Mouse (Mus musculus) midbrain, embryonic 16.5 days (tissue): ENCODE results near the gene Gm42688. TPM values are rescaled to one million over a fixed set of nuclear protein-coding genes. Genes with fewer than 3 reads are reported as not detected.

ENCODE experiments used
- ATAC-seq: fragments of 200-750 bp; cut with Nextera tagmentation; 2 replicates; pipeline ENCODE4 v1.8.0; 2017; ENCODE audit warnings: moderate TSS enrichment
- H3K27ac ChIP-seq: fragments of 300-500 bp; sonication (generic); 2 replicates; pipeline ENCODE4 v1.5.1; 2014; ENCODE audit warnings: mild to moderate bottlenecking, low read length, mixed read lengths
- H3K27me3 ChIP-seq: fragments of 300-500 bp; sonication (generic); 2 replicates; pipeline ENCODE4 v1.6.1; 2014; ENCODE audit warnings: low read depth, low read length, mixed read lengths; ENCODE audit not compliant: control insufficient read depth, insufficient read depth
- H3K36me3 ChIP-seq: fragments of 300-500 bp; sonication (generic); 2 replicates; pipeline ENCODE4 v1.6.1; 2014; ENCODE audit warnings: mild to moderate bottlenecking, low read length, moderate library complexity, mixed read lengths; ENCODE audit not compliant: control insufficient read depth, insufficient read depth
- H3K4me1 ChIP-seq: fragments of 300-500 bp; sonication (generic); 2 replicates; pipeline ENCODE4 v1.6.1; 2014; ENCODE audit warnings: mild to moderate bottlenecking, low read length, mixed read lengths; ENCODE audit not compliant: control insufficient read depth, insufficient read depth
- H3K4me2 ChIP-seq: fragments of 300-500 bp; sonication (generic); 2 replicates; pipeline ENCODE4 v1.6.1; 2014; ENCODE audit warnings: mild to moderate bottlenecking, low read length, mixed read lengths
- H3K4me3 ChIP-seq: fragments of 300-500 bp; sonication (generic); 2 replicates; pipeline ENCODE4 v1.5.1; 2014; ENCODE audit warnings: low read depth, mild to moderate bottlenecking, low read length, moderate library complexity, mixed read lengths
- H3K9ac ChIP-seq: fragments of 300-500 bp; sonication (generic); 2 replicates; pipeline ENCODE4 v1.6.1; 2014; ENCODE audit warnings: low read depth, low read length, mixed read lengths
- H3K9me3 ChIP-seq: fragments of 300-500 bp; sonication (generic); replicated peaks from 2 replicates; pipeline ENCODE4 v1.6.1; 2014; ENCODE audit warnings: mild to moderate bottlenecking, low read length, mixed read lengths; ENCODE audit not compliant: control insufficient read depth, poor library complexity, severe bottlenecking
- WGBS: fragments of 180-500 bp; shearing (Covaris S2); extraction: QIAGEN DNeasy Blood & Tissue Kit; methylation state at CpG from one replicate; pipeline ENCODE4 v1.1.7; 2014; 5-methylcytosine and 5-hydroxymethylcytosine counted together
- polyA plus RNA-seq: library from polyadenylated mRNA; unstranded; fragments of >200 nt; fragmentation: Nextera tagmentation; extraction: Ambion mirVana; gene quantifications from 2 replicates; pipeline ENCODE4 v1.2.1, GENCODE M21; 2015

Gene Gm42688
- polyA plus RNA-seq, 1 experiment from 2014 or later, result 5.9 TPM

- WGBS, result 43% methylated on average over 6 of the region's 6 CpGs
- no peaks in the 10 kb centered on the region for H3K36me3 ChIP-seq
- no peak overlapping the region for H3K4me2 ChIP-seq
- no peak overlapping the region for H3K9ac ChIP-seq
- no peak overlapping the region for H3K27ac ChIP-seq
- peaks cover 8% of the 10 kb centered on the region for H3K27me3 ChIP-seq
- H3K4me1 ChIP-seq, result 0 out of 2 replicates have a peak, but pooled peaks cover 3% of the 10 kb centered on the region
- ATAC-seq, result no peak
- no peak overlapping the region for H3K4me3 ChIP-seq
- H3K9me3 ChIP-seq, result no peaks in the 10 kb centered on the region
Measured at GRCm38 (mm10) chr6:83095968-83096367, 5.4 kb upstream of the Gm42688 start.

DNA sequence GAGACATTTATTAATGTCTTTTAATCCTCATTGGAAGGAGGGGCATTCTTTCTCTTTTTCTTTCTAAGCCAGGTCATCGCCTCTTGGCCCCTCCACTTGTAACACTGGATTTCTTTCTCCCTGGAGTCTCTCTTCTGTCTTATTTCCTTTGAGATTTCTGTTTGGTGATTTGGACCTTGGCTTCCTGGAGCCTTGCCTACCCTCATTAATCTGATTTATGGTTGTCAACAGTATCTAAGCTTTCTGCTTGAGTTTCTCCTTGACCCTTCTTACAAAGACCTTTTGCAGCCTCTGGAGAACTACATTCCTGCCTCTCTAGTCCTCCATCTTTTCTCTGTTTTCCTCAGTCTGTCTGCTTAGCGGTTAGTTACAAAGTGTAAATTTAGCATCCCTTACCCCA is 3.0 kb upstream of the Gm42688 start:
- Histone ChIP-seq H3K4me1 (peaks cover 14% of the 10 kb centered on the region), H3K4me3 (no peak overlapping the region), H3K27ac (no peak overlapping the region), H3K9me3 (no peaks in the 10 kb centered on the region), H3K4me2 (no peak overlapping the region), H3K27me3 (peaks cover 7% of the 10 kb centered on the region; the same call in 1 of the 2 replicates), H3K36me3 (no peaks in the 10 kb centered on the region), H3K9ac (no peak overlapping the region)
- ATAC-seq, result no peak
- WGBS, result 73% methylated on average over 2 of the region's 2 CpGs

- peak; percentile 71 for ATAC-seq
- Histone ChIP-seq H3K9me3 (no peaks in the 10 kb centered on the region), H3K9ac (peak overlapping the region; percentile 94), H3K4me2 (peak overlapping the region; percentile 98), H3K36me3 (no peaks in the 10 kb centered on the region), H3K4me3 (peak overlapping the region; percentile 84), H3K27me3 (peaks cover 3% of the 10 kb centered on the region; the same call in 1 of the 2 replicates), H3K4me1 (peaks cover 16% of the 10 kb centered on the region), H3K27ac (peak overlapping the region; percentile 88)
- under 1% methylated on average over 63 of the region's 74 CpGs for WGBS
Measured at GRCm38 (mm10) chr6:83101688-83102556, 505 bp downstream of the Gm42688 start.

DNA sequence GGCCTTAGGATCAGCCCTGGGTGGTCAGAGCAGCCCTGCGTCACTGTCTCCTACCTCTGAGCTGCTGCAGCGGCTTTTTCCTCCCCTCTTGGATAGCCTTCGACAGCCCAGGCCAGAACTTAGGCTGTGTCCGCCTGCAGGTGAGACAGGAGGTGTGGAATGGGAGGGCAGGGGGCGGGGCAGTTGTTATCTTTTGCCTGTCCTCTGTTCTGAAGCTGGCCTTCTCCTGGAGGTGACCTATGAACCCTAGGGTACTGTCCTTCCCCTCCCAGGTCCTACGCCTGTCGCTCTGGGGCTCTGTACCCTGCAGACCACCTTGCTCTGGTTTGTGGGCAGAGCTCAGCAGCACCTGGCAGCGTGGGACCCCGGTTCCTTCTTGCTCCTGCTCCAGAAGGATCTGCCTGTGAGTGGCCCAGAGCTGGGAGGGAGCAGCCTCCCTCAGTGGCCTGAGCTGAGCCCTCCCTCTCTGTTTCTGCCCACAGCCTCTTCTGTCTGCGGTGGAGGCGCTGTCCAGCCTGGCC is 1.8 kb downstream of the Gm42688 start:
- 41% methylated on average over 11 of the region's 11 CpGs for WGBS
- no peak overlapping the region for H3K27ac ChIP-seq
- H3K4me1 ChIP-seq, result peaks cover 22% of the 10 kb centered on the region
- peak overlapping the region; percentile 94 for H3K9ac ChIP-seq
- peak overlapping the region; percentile 84 for H3K4me3 ChIP-seq
- H3K9me3 ChIP-seq, result no peaks in the 10 kb centered on the region
- no peak for ATAC-seq
- peaks cover 4% of the 10 kb centered on the region; the same call in 1 of the 2 replicates for H3K36me3 ChIP-seq
- peak overlapping the region; percentile 98 for H3K4me2 ChIP-seq
- peaks cover 3% of the 10 kb centered on the region; the same call in 1 of the 2 replicates for H3K27me3 ChIP-seq

DNA sequence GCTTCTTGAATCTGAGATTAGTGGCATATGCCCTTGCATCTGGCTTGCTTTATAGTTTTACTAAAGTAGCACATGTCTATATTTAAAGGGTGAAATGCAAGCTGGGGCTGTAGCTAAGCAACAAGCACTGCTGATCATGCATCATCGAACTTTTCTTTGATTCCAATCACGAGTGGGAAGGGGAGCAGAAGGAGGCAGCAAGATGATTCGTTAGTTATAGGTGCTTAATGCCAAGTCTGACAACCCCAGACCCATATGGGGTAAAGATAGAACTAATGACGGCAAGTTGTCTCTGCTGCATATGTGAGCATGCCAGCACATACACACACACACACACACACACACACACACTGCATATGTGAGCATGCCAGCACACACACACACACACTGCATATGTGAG is 2.7 kb downstream of the Gm42688 start:
- peaks cover 4% of the 10 kb centered on the region; the same call in 1 of the 2 replicates for H3K36me3 ChIP-seq
- H3K4me3 ChIP-seq, result no peak overlapping the region
- no peak overlapping the region for H3K9ac ChIP-seq
- no peaks in the 10 kb centered on the region for H3K9me3 ChIP-seq
- peaks cover 26% of the 10 kb centered on the region for H3K4me1 ChIP-seq
- H3K4me2 ChIP-seq, result no peak overlapping the region
- no peak for ATAC-seq
- no peaks in the 10 kb centered on the region for H3K27me3 ChIP-seq
- WGBS, result 69% methylated on average over 4 of the region's 4 CpGs
- H3K27ac ChIP-seq, result no peak overlapping the region

DNA sequence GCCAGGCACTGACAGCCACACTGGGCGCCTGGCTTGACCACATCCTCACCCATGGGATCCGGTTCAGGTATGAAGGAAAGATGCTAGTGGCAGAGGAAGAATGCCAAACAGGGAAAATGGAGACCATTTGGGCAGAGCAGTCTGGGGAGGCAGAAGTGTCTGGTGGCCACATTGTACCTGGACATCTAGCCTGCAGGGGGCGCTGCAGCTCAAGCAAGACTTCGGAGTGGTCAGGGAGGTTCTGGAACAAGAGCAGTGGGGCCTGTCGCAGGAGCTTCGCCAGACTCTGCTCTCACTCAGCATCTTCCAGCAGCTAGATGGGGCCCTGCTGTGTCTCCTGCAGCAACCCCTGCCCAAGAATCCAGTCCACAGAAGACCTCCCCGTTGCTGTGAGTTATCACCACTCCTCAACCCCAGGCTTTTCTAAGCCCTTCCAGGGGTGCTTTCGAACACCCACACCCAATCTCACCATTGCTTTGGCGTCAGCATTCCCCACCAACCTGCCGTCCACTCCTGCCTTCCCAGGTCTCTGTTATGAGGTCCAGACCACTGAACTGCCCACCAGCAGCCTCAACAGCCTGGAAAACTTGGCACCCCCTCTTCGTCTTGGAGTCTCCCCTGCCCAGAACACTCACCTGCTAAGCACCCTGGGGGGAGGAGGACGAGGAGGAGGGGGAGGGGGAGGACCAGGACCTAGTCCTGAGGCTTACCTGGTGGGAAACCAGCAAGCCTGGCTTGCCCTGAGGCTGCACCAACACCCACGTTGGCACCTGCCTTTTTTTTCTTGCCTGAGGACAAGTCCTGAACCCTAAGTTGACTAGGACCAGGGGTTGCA is 6.4 kb downstream of the Gm42688 start:
- 34% methylated on average over 13 of the region's 13 CpGs for WGBS
- Histone ChIP-seq H3K9ac (peak overlapping the region; percentile 86; the same call in 1 of the 2 replicates), H3K4me2 (peak overlapping the region; percentile 96), H3K27me3 (no peaks in the 10 kb centered on the region), H3K27ac (peak overlapping the region; percentile 71; the same call in 1 of the 2 replicates), H3K4me3 (no peak overlapping the region), H3K4me1 (peaks cover 27% of the 10 kb centered on the region), H3K36me3 (peaks cover 4% of the 10 kb centered on the region; the same call in 1 of the 2 replicates), H3K9me3 (no peaks in the 10 kb centered on the region)
- 0 out of 2 replicates have a peak, but pooled peaks have one; percentile 3 for ATAC-seq

DNA sequence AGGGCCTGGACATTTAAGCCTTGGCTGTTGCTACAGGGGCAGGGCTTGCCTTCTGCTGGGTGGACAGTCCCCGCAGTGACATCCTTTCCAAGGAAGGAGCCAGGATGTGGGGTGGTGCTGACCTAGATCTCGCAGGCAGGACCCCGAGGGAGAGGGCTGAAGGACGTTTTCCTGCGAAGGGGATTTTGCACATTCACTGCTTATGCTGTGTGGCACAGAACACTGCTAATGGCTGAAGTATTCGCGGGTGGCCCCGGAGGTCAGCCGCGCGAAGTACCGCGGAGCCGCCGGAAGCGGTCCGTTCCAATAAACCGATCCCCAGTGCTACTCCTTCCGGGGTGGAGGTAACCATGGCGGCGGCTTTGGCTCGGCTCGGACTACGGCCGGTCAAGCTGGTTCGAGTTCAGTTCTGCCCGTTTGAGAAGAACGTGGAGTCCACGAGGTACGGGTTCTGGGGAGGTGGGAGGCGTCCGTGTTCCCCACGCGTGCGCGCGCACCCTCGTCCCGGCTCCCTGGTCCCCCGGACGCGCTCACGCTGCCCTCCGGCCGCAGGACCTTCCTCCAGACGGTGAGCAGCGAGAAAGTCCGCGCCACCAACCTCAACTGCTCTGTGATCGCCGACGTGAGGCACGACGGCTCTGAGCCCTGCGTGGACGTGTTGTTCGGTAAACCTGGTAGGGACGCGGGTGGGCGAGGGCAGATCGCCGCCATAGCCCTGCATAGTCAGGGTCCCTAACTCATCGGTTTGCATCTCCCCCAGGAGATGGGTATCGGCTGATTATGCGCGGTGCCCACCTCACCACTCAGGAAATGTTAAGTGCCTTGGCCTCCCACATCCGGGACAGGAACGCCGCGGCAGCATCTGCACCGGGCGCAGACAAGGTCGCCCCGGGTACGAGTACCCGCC is 7.6 kb downstream of the Gm42688 start, which contains the start of gene Mrpl53:
Gene Mrpl53, plus strand, starts transcription at position 279 of the 907 bp plus-strand sequence.
- peak; percentile 91 for ATAC-seq
- Histone ChIP-seq H3K9me3 (no peaks in the 10 kb centered on the region), H3K4me3 (peak within 1 kb of the TSS; percentile 85), H3K27me3 (no peaks in the 10 kb centered on the region), H3K27ac (peak within 1 kb of the TSS; percentile 71), H3K36me3 (peaks cover 4% of the 10 kb centered on the region; the same call in 1 of the 2 replicates), H3K4me2 (peak within 1 kb of the TSS; percentile 96), H3K9ac (peak within 1 kb of the TSS; percentile 86), H3K4me1 (peaks cover 19% of the 10 kb centered on the region)
- WGBS, result under 1% methylated on average over 76 of the region's 76 CpGs
